Mouse (Mus musculus): ENCODE measurements around the gene Asic3.

- TF ChIP-seq CEBPB (IDR thresholded peaks at IDR 0.05; ENCODE audit: insufficient read depth, poor library complexity, severe bottlenecking) (no peak), USF1 (IDR thresholded peaks at IDR 0.05; ENCODE audit: low read depth) (no peak)
Measured at GRCm38 (mm10) chr5:24378700-24379099, 34.5 kb upstream of the Asic3 start.

All from myocyte (in vitro differentiated cells).